Mouse (Mus musculus): ENCODE measurements around the gene Fdps. TPM values are rescaled to one million over a fixed set of nuclear protein-coding genes. Genes with fewer than 3 reads are reported as not detected.
"Not testable (repeated sequence)": the region's sequence is repeated elsewhere in the genome, so short reads cannot be mapped to it uniquely, and the experiment has no call there.

Fdps gene
- total RNA-seq, 2 experiments from 2014 or later: 24.8 to 28.8 TPM

DNA sequence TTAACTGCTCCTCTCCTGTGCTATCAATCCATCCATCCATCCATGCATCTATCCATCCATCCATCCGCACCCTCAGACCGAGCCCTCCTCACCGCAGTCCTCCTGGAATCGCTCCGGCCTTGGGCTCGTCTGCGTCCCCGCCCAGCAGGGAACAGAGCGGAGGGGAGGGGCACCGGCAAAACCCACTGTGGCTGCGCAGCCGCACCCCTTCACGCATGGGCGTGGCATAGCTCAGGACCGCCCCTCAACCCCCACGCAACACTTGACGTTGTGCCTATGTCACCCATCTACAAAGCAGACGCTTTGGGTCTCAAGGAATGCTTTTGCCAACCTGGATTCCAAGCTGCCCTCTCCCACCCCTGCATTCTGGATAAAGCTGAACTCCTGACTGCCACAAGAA lies 8.6 kb downstream of the Fdps start, which contains the start of gene Rusc1:
Rusc1 (minus strand) TSS at position 137 of the 400 bp plus-strand sequence.
- peak; percentile 89 for DNase-seq
- intact Hi-C loops (cut with DNase I): no loop called here
- TF ChIP-seq CTCF (IDR thresholded peaks at IDR 0.05): no peak
- peak within 1 kb of the TSS; percentile 62 for H3K4me3 ChIP-seq
- H3K27ac ChIP-seq: peak within 1 kb of the TSS; percentile 63

DNA sequence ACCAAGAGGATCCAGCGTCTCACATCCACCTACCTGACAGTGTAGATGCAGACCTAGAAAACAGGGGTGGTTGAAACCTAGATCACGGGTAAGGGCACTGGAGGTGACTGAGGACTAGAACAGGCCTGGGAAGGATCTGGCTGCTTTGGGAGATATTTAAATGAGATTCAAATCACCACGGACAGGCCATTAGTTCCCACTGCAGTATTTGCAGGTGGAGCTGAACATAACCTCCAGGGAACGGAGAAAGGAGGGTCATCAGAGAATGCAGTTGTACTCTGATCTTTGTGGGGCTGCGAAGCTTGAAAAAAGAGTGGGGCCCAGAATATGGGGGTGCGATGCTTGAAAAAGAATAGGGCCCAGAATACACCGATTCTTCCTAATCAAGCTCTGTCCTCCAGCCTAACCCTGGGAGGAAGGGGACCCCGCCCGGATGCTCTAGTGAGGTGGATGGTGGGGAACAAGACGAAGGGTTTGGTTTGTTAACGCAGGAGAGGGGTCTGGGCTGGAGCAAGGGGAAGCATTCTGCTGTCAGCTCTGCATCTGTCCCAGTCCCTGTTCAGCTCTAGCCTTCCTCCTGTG lies 9.2 kb downstream of the Fdps start:
- TF ChIP-seq CTCF (IDR thresholded peaks at IDR 0.05): no peak
- intact Hi-C loops (cut with DNase I): no loop called here
- H3K27ac ChIP-seq: peak overlapping the region; percentile 63
- no peak for DNase-seq
- peak overlapping the region; percentile 62 for H3K4me3 ChIP-seq

DNA sequence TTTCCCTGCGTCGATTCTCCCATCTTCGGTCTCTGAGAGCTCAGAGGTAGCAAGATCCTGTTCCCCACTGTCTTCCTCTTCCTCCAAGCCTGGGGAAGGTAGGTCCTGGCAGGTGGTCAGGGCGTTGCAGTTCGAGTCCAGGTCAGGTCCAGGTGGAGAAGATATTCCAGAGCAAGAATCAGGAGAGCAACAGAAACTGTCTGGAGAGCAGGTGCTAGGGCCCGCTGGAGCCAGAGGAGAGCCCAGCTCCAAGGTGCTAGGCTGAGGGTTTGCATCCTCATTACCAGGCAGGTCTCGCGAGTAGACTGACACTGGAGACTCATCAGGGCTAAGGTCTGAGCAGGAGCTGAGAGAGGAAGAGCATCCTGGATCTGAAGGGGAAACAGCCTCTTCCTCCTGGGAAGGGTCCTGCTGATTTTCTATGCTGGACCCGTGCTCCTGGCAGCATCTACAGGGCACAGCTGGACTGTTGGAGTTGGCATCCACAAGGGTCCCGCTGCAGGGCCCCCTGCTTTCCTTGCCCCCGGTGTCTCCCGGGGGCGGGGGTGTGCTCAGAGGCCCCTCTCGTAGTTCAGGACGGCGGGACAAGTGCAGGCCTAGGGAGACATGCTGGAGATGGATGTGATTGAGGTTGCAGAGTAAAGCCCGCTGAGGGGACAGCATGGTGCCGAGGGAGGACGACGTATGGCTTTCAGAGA lies 9.8 kb downstream of the Fdps start:
- no peak for TF ChIP-seq CTCF (IDR thresholded peaks at IDR 0.05)
- peak; percentile 24 for DNase-seq
- Histone ChIP-seq H3K27ac (peak overlapping the region; percentile 92; the same call in 1 of the 2 replicates), H3K4me3 (peak overlapping the region; percentile 91)
- intact Hi-C loops (cut with DNase I): no loop called here

DNA sequence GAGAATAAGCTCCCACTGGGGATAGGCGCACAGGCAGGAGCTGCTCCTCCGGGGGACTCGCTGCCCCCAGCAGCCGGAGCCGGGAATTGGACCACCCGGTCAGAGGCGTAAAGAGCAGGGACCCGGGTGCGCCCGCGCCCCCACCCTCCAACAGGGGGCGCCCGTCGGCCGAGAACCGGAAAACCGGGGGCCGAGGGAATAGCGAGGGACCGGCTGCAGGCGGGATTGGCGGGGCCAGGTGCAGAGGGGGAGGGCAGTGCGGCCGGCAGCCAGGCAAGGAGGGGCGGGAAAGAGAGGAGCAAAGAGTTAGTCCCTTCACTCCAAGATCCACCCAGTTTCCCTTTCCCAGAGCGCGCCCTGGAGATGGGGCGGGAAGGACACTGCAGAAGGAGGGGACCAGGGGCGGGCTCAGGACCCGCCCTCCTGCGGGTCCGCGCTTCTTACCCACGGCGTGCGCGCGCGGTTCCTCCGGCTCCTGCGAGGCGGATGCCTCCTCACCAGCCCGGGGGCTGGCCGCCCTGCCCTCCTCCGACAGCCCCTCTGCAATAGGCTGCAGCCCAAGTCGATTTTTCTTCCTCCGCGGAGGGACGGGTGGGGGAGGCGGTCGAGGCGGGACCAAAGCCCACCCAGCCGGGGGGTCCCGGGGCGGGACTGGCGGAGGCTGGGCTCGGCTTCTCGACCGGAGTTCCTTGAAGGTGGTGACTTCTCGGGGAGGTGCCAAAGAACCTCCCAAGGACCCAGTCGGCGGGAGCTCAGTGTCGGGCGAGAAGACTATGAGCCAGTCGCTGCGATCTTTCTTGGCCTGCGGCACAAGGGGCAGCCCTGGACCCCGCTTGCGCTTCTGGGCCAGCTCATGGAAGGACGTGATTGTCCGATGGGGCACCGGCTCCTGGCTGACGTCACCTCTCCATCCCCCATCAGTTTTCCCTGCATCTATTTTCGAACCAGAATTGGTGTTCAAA lies 10.8 kb downstream of the Fdps start:
- intact Hi-C loops (cut with DNase I): loop anchor here (1.0 kb wide), 2 partner anchors 69 to 125 kb away; partner anchors contain the start of gene Hcn3
- Histone ChIP-seq H3K27ac (peak overlapping the region; percentile 92), H3K4me3 (peak overlapping the region; percentile 91)
- DNase-seq: peak; percentile 95
- TF ChIP-seq CTCF (IDR thresholded peaks at IDR 0.05): no peak; the same call in 1 of the 2 replicates

DNA sequence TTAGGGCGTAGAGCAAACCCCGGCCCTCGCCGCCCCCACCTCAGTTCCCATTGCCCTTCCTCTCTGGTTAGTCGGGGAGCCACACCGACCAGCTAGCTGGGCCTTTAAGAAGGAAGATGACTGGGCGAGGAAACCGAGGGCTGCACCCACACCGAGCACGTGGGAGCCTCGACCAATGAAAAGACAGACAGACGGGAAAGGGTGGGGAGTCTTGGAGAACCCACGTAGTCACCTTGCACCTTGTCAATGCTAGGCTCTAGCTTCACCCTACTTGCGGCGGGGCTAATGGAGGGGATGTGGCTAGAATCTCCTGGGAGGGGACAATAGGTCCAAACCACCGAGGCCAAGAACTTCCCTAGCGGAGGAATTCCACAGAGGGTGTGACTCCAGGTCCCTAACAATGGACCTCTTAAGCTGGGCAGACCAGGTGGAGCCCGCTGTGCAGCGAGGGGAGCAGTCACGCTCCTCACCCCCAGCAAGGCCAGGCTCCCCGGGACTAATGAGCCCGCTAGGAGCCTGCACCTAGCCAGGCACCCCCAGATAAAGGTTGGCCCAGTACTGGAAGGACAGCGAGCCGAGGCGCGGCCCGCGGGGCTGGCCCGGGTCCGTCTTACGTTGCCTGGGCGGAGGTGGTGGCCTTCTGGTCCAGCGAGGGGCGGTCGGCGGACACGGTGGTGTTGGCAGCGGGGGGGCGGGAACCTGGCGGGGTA lies 11.7 kb downstream of the Fdps start:
- peak; percentile 91 for DNase-seq
- TF ChIP-seq CTCF (IDR thresholded peaks at IDR 0.05): no peak
- intact Hi-C loops (cut with DNase I): loop anchor here (1.0 kb wide), 2 partner anchors 70 to 126 kb away; partner anchors contain the start of gene Hcn3

DNA sequence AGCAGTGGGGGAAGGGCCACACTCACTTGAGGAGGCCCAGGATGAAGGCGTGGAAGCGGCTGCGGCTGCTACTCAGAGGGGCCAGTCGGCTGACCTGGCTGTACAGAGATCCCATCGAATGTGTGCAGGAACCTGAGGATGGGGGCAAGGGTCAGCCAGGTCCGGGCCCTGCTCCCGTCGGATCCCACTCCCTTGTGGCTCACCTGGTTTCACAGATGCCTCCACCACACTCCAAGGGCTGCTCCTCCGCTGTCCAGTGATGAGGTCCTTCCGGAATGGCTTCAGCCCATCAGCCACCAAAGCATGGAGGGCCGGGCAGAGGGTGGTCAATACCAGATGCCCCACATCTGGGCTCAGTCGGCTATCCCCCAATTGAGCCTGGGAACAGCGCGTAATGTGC lies 12.8 kb downstream of the Fdps start:
- no peak for TF ChIP-seq CTCF (IDR thresholded peaks at IDR 0.05)
- Histone ChIP-seq H3K4me3 (peak overlapping the region; percentile 91), H3K27ac (peak overlapping the region; percentile 92)
- peak; percentile 36 for DNase-seq
- intact Hi-C loops (cut with DNase I): no loop called here

More for the DNA sequence above, 11.7 kb downstream of the Fdps start:
- Histone ChIP-seq H3K27ac (peak overlapping the region; percentile 92), H3K4me3 (peak overlapping the region; percentile 91)

DNA sequence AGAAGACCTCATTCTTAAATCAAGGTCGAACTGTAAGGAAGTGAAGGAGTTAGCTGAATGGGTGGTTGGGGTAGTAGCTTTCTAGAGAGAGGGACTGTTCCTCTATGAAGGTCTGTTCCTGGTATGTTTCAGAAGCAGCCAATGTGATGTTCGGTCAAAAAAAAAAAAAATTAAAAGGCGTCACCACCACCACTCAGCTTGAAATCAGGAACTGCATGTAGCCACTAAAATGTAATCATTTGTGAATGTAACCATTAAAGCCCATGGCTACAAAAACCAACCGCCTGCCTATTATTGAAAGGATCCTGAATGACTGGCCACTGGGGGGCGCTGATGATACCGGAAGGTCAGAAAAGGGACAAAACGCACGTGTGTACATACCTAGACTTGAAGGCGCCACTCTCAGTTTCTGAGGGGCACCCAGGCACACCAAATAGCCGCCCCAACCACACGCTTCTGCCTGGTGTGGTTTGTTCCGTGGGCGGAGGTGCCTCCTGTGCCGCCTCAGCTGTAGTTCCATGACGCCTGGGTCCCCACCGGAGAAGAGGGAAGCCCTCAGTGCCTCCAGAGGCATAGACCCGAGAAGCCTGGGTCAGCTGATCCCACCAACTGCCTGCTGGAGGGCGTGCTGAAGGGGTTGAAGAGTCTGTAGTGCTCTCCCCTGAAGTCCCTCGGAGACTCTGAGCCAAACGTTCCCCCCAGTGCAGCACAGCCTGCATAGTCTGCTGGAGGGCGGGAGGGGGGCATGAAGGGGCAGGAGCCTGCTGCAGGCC lies 14.2 kb downstream of the Fdps start:
- Histone ChIP-seq H3K27ac (peak overlapping the region; percentile 24), H3K4me3 (peak overlapping the region; percentile 43)
- intact Hi-C loops (cut with DNase I): no loop called here
- peak; percentile 78 for TF ChIP-seq CTCF (IDR thresholded peaks at IDR 0.05)
- peak; percentile 80 for DNase-seq

DNA sequence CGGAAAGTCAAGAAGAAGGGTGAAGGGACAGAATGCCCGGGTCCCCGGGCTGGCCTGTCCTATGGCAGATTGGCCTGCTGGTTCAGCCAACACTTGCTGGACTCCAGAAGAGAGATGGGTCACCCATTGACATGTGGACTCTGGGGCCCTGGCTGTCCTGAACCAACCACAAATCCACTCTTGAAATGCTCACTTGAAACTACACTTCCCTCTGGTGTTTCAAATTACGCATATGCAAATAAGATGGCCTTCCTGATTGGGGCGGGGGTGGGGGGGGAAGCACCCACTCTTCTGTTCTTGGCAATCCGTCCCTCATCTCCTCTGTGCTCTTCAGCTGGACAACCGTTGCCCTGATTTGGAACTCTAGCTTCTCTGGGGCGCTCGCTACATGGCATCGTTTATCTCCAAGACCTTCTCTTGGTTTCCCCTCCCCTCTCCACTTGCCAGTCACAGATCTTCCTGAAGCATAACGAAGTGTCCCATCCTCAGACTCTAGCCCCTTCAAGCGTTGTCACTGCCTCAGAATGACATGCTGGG lies 17.0 kb downstream of the Fdps start:
- intact Hi-C loops (cut with DNase I): no loop called here
- DNase-seq: no peak
- no peak for TF ChIP-seq CTCF (IDR thresholded peaks at IDR 0.05)
- Histone ChIP-seq H3K4me3 (no peak overlapping the region), H3K27ac (no peak overlapping the region)

DNA sequence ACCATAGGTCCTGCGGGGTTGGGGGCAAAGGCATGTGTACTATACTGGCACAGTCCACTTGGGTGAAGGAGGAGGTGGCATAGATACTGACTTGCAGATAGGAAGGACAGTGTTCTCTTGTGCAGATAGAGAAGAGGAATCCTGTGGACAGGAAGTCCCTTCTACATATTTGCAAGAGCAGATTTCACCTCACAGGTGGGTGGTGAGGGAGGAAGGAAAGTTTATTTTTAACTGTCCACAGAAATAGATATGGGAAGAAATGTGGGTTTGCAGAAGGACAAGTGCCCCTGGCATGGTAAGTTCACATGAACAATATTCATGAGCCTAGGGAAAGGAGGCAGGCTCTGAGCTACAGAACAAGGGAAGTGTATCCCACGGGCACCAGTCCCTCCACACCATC lies 17.6 kb downstream of the Fdps start:
- intact Hi-C loops (cut with DNase I): no loop called here
- no peak for DNase-seq
- H3K4me3 ChIP-seq: no peak overlapping the region
- no peak overlapping the region for H3K27ac ChIP-seq
- TF ChIP-seq CTCF (IDR thresholded peaks at IDR 0.05): no peak

DNA sequence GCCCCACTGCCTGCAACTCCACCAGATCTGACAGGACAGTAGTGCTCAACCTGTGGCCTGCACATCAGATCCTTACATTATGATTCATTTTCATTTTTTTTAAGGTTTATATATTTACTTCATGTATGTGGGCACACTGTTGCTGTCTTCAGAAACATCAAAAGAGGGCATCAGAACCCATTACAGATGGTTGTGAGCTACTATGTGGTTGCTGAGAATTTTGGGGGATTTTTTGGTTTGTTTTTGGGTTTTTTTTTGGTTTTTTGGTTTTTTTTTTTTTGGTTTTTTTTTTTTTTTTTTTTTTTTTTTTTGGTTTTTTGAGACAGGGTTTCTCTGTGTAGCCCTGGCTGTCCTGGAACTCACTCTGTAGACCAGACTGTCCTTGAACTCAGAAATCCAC lies 19.5 kb downstream of the Fdps start:
- DNase-seq; intact Hi-C loops (cut with DNase I); H3K27ac ChIP-seq; H3K4me3 ChIP-seq: not testable (repeated sequence)

DNA sequence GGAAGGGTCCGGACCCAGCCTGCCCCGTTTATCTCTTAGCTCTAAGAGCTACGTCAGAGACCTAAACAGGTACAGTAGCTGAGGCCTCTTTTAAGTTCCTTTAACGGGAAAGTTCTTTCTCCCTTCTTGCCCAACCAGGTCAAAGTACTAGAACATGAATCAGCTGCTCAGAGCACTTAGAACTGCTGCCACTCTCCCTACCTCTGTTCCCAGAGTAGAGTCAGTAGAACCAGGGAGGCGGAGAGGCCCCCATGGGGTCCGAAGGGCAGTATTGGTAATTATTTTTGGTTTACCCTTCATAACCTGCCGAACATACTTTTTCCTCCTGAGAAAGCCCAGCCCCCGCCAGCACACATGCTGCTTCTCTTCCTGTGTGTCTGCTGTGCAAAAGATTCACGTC lies 24.4 kb downstream of the Fdps start:
- intact Hi-C loops (cut with DNase I): no loop called here
- TF ChIP-seq CTCF (IDR thresholded peaks at IDR 0.05): no peak
- no peak for DNase-seq

More for the DNA sequence above, 24.4 kb downstream of the Fdps start:
- Histone ChIP-seq H3K4me3 (no peak overlapping the region), H3K27ac (no peak overlapping the region)
